Mouse (Mus musculus) liver, embryonic 14.5 days (tissue): Measurements from ENCODE around the gene Ears2. TPM values are rescaled to one million over a fixed set of nuclear protein-coding genes. Genes with fewer than 3 reads are reported as not detected.

Source experiments
- ATAC-seq: fragments of 200-750 bp; cut with Nextera tagmentation; 2 replicates; pipeline ENCODE4 v1.8.0; 2017; ENCODE audit warnings: moderate number of reproducible peaks, mild to moderate bottlenecking, moderate library complexity; ENCODE audit not compliant: insufficient read depth
- DNase-seq, 3 experiments: peaks; one replicate each; pipeline ENCODE4 v3.0.0-alpha.2; 2012 to 2013; ENCODE audit warnings: low read depth in 3 of 3, low spot score in 3 of 3
- H3K27ac ChIP-seq: fragments of 300-500 bp; sonication (generic); 2 replicates; pipeline ENCODE4 v1.5.1; 2014; ENCODE audit warnings: moderate library complexity, mild to moderate bottlenecking, control low read depth, inconsistent platforms
- H3K27me3 ChIP-seq: fragments of 300-500 bp; sonication (generic); 2 replicates; pipeline ENCODE4 v1.6.1; 2014; ENCODE audit warnings: mild to moderate bottlenecking, low read length, moderate library complexity; ENCODE audit not compliant: control insufficient read depth, insufficient read depth
- H3K36me3 ChIP-seq: fragments of 300-500 bp; sonication (generic); replicated peaks from 2 replicates; pipeline ENCODE4 v1.6.1; 2014; ENCODE audit warnings: low read depth; ENCODE audit not compliant: control insufficient read depth, insufficient read depth
- H3K4me1 ChIP-seq, 2 experiments: fragments of 200-500 bp in 1 of 2; fragments of 300-500 bp in 1 of 2; sonication (generic) in 1 of 2; replicated peaks; 2 replicates each; pipeline ENCODE4 v1.6.1; 2012 to 2014; ENCODE audit warnings: antibody characterized with exemption in 1 of 2, inconsistent platforms in 1 of 2, low read length in 1 of 2; ENCODE audit not compliant: control insufficient read depth in 2 of 2, insufficient read depth in 2 of 2
- H3K4me2 ChIP-seq: fragments of 300-500 bp; sonication (generic); 2 replicates; pipeline ENCODE4 v1.6.1; 2014; ENCODE audit warnings: low read depth, mild to moderate bottlenecking, control low read depth, moderate library complexity
- H3K4me3 ChIP-seq, 2 experiments: fragments of 200-500 bp in 1 of 2; fragments of 300-500 bp in 1 of 2; sonication (generic) in 1 of 2; 2 replicates each; pipeline ENCODE4 v1.5.1; 2012 to 2014; ENCODE audit warnings: low read depth in 2 of 2, low read length in 2 of 2, mild to moderate bottlenecking in 2 of 2, control low read depth in 1 of 2, inconsistent platforms in 1 of 2, moderate library complexity in 1 of 2; ENCODE audit not compliant: insufficient read depth in 1 of 2
- H3K9ac ChIP-seq: fragments of 300-500 bp; sonication (generic); replicated peaks from 2 replicates; pipeline ENCODE4 v1.6.1; 2014; ENCODE audit warnings: mild to moderate bottlenecking, control low read depth, moderate library complexity
- H3K9me3 ChIP-seq: fragments of 300-500 bp; sonication (generic); 2 replicates; pipeline ENCODE4 v1.6.1; 2016; ENCODE audit warnings: low read length, mixed read lengths; ENCODE audit not compliant: control insufficient read depth
- CTCF ChIP-seq: IDR thresholded peaks from 2 replicates; pipeline ENCODE4 v1.5.1; 2016; ENCODE audit warnings: antibody characterized with exemption, low read depth, control low read depth
- EP300 ChIP-seq: IDR thresholded peaks from 2 replicates; pipeline ENCODE4 v1.6.1; 2016; ENCODE audit warnings: antibody characterized with exemption, low read depth
- WGBS: fragments of 180-500 bp; shearing (Covaris S2); extraction: QIAGEN DNeasy Blood & Tissue Kit; methylation state at CpG from one replicate; pipeline ENCODE4 v1.1.7; 2014; ENCODE audit not compliant: insufficient replicate concordance; 5-methylcytosine and 5-hydroxymethylcytosine counted together
- polyA plus RNA-seq, 2 experiments: library from polyadenylated mRNA; depleted of rRNA in 1 of 2; stranded (reverse) in 1 of 2; unstranded in 1 of 2; fragments of >200 nt; fragmentation: Nextera tagmentation in 1 of 2; extraction: Ambion mirVana in 1 of 2; gene quantifications; 2 replicates each; pipeline versions ENCODE4 v1.2.1 to v1.2.3; 2012 to 2014

The Ears2 gene
- polyA plus RNA-seq, 2 experiments = 3.7 to 6.9 TPM

GRCm38 (mm10) chr7:122098009-122098408 is 30.9 kb upstream of the Ears2 start:
- no peak for DNase-seq
- Histone ChIP-seq H3K4me3 (no peak overlapping the region), H3K9ac (no peak overlapping the region), H3K9me3 (no peaks in the 10 kb centered on the region), H3K36me3 (peaks cover 44% of the 10 kb centered on the region), H3K27ac (no peak overlapping the region), H3K4me1 (peaks cover 3 to 9% of the 10 kb centered on the region in 2 experiments; a peak in 3 of 4 replicates), H3K27me3 (no peaks in the 10 kb centered on the region), H3K4me2 (no peak overlapping the region)
- no peak for ATAC-seq
- no peak for TF ChIP-seq EP300
- TF ChIP-seq CTCF = no peak
- 83% methylated on average over 3 of the region's 3 CpGs for WGBS

GRCm38 (mm10) chr7:122094564-122095330 is 27.7 kb upstream of the Ears2 start:
- H3K4me1 ChIP-seq = no peaks in the 10 kb centered on the region
- H3K9me3 ChIP-seq = no peaks in the 10 kb centered on the region
- peaks cover 71% of the 10 kb centered on the region for H3K36me3 ChIP-seq
- no peak for ATAC-seq
- H3K27me3 ChIP-seq = no peaks in the 10 kb centered on the region
- TF ChIP-seq CTCF (peak; percentile 47), EP300 (no peak)
- WGBS = 79% methylated on average over 2 of the region's 2 CpGs
- H3K9ac ChIP-seq = no peak overlapping the region
- H3K27ac ChIP-seq = no peak overlapping the region
- H3K4me3 ChIP-seq = no peak overlapping the region
- DNase-seq = no peak
- H3K4me2 ChIP-seq = no peak overlapping the region

- DNase-seq = no peak
- H3K36me3 ChIP-seq = peaks cover 50% of the 10 kb centered on the region
- H3K27me3 ChIP-seq = no peaks in the 10 kb centered on the region
- H3K4me2 ChIP-seq = no peak overlapping the region
- no peak overlapping the region for H3K27ac ChIP-seq
- ATAC-seq = peak; percentile 7; the same call in 1 of the 2 replicates
- no peak overlapping the region for H3K4me3 ChIP-seq
- TF ChIP-seq CTCF (no peak), EP300 (no peak)
- no peaks in the 10 kb centered on the region for H3K9me3 ChIP-seq
- no peaks in the 10 kb centered on the region for H3K4me1 ChIP-seq
- 84% methylated on average over 11 of the region's 11 CpGs for WGBS
- H3K9ac ChIP-seq = no peak overlapping the region
These were observed 20.3 kb upstream of the Ears2 start for GRCm38 (mm10) chr7:122087195-122087982.

GRCm38 (mm10) chr7:122081071-122081470 is 14.0 kb upstream of the Ears2 start:
- Histone ChIP-seq H3K36me3 (peaks cover 13% of the 10 kb centered on the region), H3K4me3 (no peak overlapping the region), H3K9me3 (no peaks in the 10 kb centered on the region), H3K4me2 (no peak overlapping the region), H3K9ac (no peak overlapping the region), H3K27ac (no peak overlapping the region), H3K4me1 (no peaks in the 10 kb centered on the region), H3K27me3 (no peaks in the 10 kb centered on the region)
- DNase-seq (no peak), ATAC-seq (no peak)
- TF ChIP-seq EP300 (no peak), CTCF (no peak)
- WGBS = 65% methylated on average over 1 of the region's 1 CpGs

GRCm38 (mm10) chr7:122079798-122080554 is 12.9 kb upstream of the Ears2 start:
- Histone ChIP-seq H3K27me3 (no peaks in the 10 kb centered on the region), H3K4me3 (no peak overlapping the region), H3K4me2 (no peak overlapping the region), H3K9me3 (no peaks in the 10 kb centered on the region), H3K27ac (no peak overlapping the region), H3K9ac (no peak overlapping the region; the same call in 1 of the 2 replicates), H3K36me3 (peaks cover 23% of the 10 kb centered on the region), H3K4me1 (no peaks in the 10 kb centered on the region)
- ATAC-seq (no peak), DNase-seq (no peak)
- TF ChIP-seq EP300 (no peak), CTCF (no peak)
- 77% methylated on average over 8 of the region's 8 CpGs for WGBS
